Mouse (Mus musculus): Measurements from ENCODE around the gene Tceanc.

- no peak for TF ChIP-seq POLR2A (IDR thresholded peaks at IDR 0.05; ENCODE audit: extremely low read depth, insufficient read depth, low read length)
- no peak for TF ChIP-seq CTCF (IDR thresholded peaks at IDR 0.05; ENCODE audit: low read depth, low read length)
Observed at GRCm38 (mm10) chrX:166455525-166455924, 62.8 kb downstream of the Tceanc start.
